ENCODE assay signal across 8 mouse cellular contexts in genomic region chrX:134308275-134308634, GRCm38 (mm10). TPM values are rescaled to one million over a fixed set of nuclear protein-coding genes. Genes with fewer than 3 reads are reported as not detected.
DNase-seq lines count a peak whose midpoint lies in the region; ATAC-seq lines count a peak whose summit lies in the region.

No protein-coding gene starts in this region.

- H3K27ac ChIP-seq in embryonic facial prominence, embryonic 15.5 days (replicated peaks), result no peak overlapping the region
- no peak overlapping the region for H3K27ac ChIP-seq in limb, embryonic 13.5 days
- H3K27ac ChIP-seq in stomach, embryonic 14.5 days (ENCODE audit: low read length), result no peak overlapping the region

- H3K27me3 ChIP-seq in embryonic facial prominence, embryonic 15.5 days, result no peaks in the 10 kb centered on the region
- no peaks in the 10 kb centered on the region; the same call in 1 of the 2 replicates for H3K27me3 ChIP-seq in limb, embryonic 13.5 days
- H3K27me3 ChIP-seq in stomach, embryonic 14.5 days (ENCODE audit: control insufficient read depth, insufficient read depth, low read length), result no peaks in the 10 kb centered on the region

- H3K4me3 ChIP-seq in embryonic facial prominence, embryonic 15.5 days (replicated peaks), result peak overlapping the region; percentile 49
- H3K4me3 ChIP-seq in limb, embryonic 13.5 days, result peak overlapping the region; percentile 47
- H3K4me3 ChIP-seq in stomach, embryonic 14.5 days (ENCODE audit: low read depth, low read length), result peak overlapping the region; percentile 36

- no peaks in the 10 kb centered on the region for H3K9me3 ChIP-seq in embryonic facial prominence, embryonic 15.5 days (replicated peaks)
- no peaks in the 10 kb centered on the region for H3K9me3 ChIP-seq in limb, embryonic 13.5 days
- no peaks in the 10 kb centered on the region for H3K9me3 ChIP-seq in stomach, embryonic 14.5 days (ENCODE audit: control insufficient read depth, low read depth, low read length)

- no peaks in the 10 kb centered on the region for H3K4me1 ChIP-seq in embryonic facial prominence, embryonic 15.5 days
- peaks cover 8% of the 10 kb centered on the region for H3K4me1 ChIP-seq in limb, embryonic 13.5 days
- no peaks in the 10 kb centered on the region for H3K4me1 ChIP-seq in stomach, embryonic 14.5 days (ENCODE audit: control insufficient read depth, insufficient read depth, low read length)

- DNase-seq in retina, postnatal 1 day, result peak; percentile 75
- DNase-seq in retina, embryonic 14.5 days (ENCODE audit: low spot score), result no peak
- no peak for DNase-seq in spleen, adult 18-20 months
- DNase-seq in yolk sac, embryonic 10.5 days (ENCODE audit: low spot score), result no peak
- DNase-seq in layer of hippocampus, adult 18-20 months (ENCODE audit: low spot score in 2 of 2), result no peak

- 20% methylated on average over 9 of the region's 9 CpGs for WGBS in embryonic facial prominence, embryonic 15.5 days
- WGBS in limb, embryonic 13.5 days, result 20% methylated on average over 9 of the region's 9 CpGs
- WGBS in stomach, embryonic 14.5 days, result 26% methylated on average over 9 of the region's 9 CpGs

- H3K4me2 ChIP-seq in embryonic facial prominence, embryonic 15.5 days (replicated peaks), result peak overlapping the region; percentile 44
- H3K4me2 ChIP-seq in limb, embryonic 13.5 days (replicated peaks), result peak overlapping the region; percentile 60
- peak overlapping the region; percentile 39 for H3K4me2 ChIP-seq in stomach, embryonic 14.5 days (replicated peaks; ENCODE audit: low read depth, low read length)

- peak overlapping the region; percentile 23 for H3K9ac ChIP-seq in embryonic facial prominence, embryonic 15.5 days
- H3K9ac ChIP-seq in limb, embryonic 13.5 days, result peak overlapping the region; percentile 43; the same call in 1 of the 2 replicates
- no peak overlapping the region; the same call in 1 of the 2 replicates for H3K9ac ChIP-seq in stomach, embryonic 14.5 days (replicated peaks; ENCODE audit: low read depth, low read length)

- peak; percentile 52 for ATAC-seq in embryonic facial prominence, embryonic 15.5 days (ENCODE audit: insufficient number of reproducible peaks, low FRiP score, low TSS enrichment, low read depth)
- ATAC-seq in limb, embryonic 13.5 days (ENCODE audit: low FRiP score, low read depth), result peak; percentile 77
- peak; percentile 34; the same call in 1 of the 2 replicates for ATAC-seq in stomach, embryonic 14.5 days (ENCODE audit: insufficient number of reproducible peaks, insufficient read depth, low FRiP score, low read depth)

- H3K36me3 ChIP-seq in embryonic facial prominence, embryonic 15.5 days, result no peaks in the 10 kb centered on the region
- H3K36me3 ChIP-seq in limb, embryonic 13.5 days, result no peaks in the 10 kb centered on the region; the same call in 1 of the 2 replicates
- no peaks in the 10 kb centered on the region; the same call in 1 of the 2 replicates for H3K36me3 ChIP-seq in stomach, embryonic 14.5 days (ENCODE audit: control insufficient read depth, insufficient read depth, low read length)

RNA-seq across cellular contexts. Expression of gene Cenpi, which starts 0.4 kb away (rescaled TPM):
- polyA plus RNA-seq in embryonic facial prominence, embryonic 15.5 days (2015; fragmentation: Nextera tagmentation; extraction: Ambion mirVana), result 21.9 and 25.0 TPM in 2 replicates
- polyA plus RNA-seq in limb, embryonic 13.5 days (2015; fragmentation: Nextera tagmentation; extraction: Ambion mirVana), result 25.4 and 28.6 TPM in 2 replicates
- 35.0 and 40.0 TPM in 2 replicates for polyA plus RNA-seq in stomach, embryonic 14.5 days (2014; fragmentation: Nextera tagmentation; extraction: Ambion mirVana)
- under 1 TPM in 1 of 2 experiments, not detected in 1; 0.25 TPM for total RNA-seq in layer of hippocampus, adult 18-20 months (2021)

RNA-seq across cellular contexts. Expression of gene Tmem35a, which starts 13.2 kb away (rescaled TPM):
- 9.7 and 10.7 TPM in 2 replicates for polyA plus RNA-seq in embryonic facial prominence, embryonic 15.5 days (2015; fragmentation: Nextera tagmentation; extraction: Ambion mirVana)
- polyA plus RNA-seq in limb, embryonic 13.5 days (2015; fragmentation: Nextera tagmentation; extraction: Ambion mirVana), result 14.5 and 15.9 TPM in 2 replicates
- polyA plus RNA-seq in stomach, embryonic 14.5 days (2014; fragmentation: Nextera tagmentation; extraction: Ambion mirVana), result 5.1 and 5.3 TPM in 2 replicates
- total RNA-seq in layer of hippocampus, adult 18-20 months (2021), result 10 to 100 TPM; 45.9 to 53.8 TPM

RNA-seq across cellular contexts. Expression of gene Trmt2b, which starts 31.5 kb away (rescaled TPM):
- polyA plus RNA-seq in embryonic facial prominence, embryonic 15.5 days (2015; fragmentation: Nextera tagmentation; extraction: Ambion mirVana), result 16.6 and 17.5 TPM in 2 replicates
- polyA plus RNA-seq in limb, embryonic 13.5 days (2015; fragmentation: Nextera tagmentation; extraction: Ambion mirVana), result 12.4 and 13.5 TPM in 2 replicates
- 26.5 TPM in 2 replicates for polyA plus RNA-seq in stomach, embryonic 14.5 days (2014; fragmentation: Nextera tagmentation; extraction: Ambion mirVana)
- total RNA-seq in layer of hippocampus, adult 18-20 months (2021), result 1 to 10 TPM; 6.7 to 10.0 TPM
